Mouse (Mus musculus) lung, adult 10 weeks (tissue): Measurements from ENCODE around the gene Crisp3. TPM values are rescaled to one million over a fixed set of nuclear protein-coding genes. Genes with fewer than 3 reads are reported as not detected.

Experiments
- polyA plus RNA-seq: library from polyadenylated mRNA; stranded (reverse); fragments of 350-450 nt; fragmentation: Illumina TruSeq; extraction: RNeasy Lipid Tissue Mini Kit (QIAGEN cat#74804); gene quantifications from one replicate; pipeline ENCODE4 v1.2.3, GENCODE M21; 2014; ENCODE audit warnings: low read depth, low replicate concordance; ENCODE audit not compliant: insufficient read depth

The Crisp3 gene
- 0.33 TPM for polyA plus RNA-seq

DNA sequence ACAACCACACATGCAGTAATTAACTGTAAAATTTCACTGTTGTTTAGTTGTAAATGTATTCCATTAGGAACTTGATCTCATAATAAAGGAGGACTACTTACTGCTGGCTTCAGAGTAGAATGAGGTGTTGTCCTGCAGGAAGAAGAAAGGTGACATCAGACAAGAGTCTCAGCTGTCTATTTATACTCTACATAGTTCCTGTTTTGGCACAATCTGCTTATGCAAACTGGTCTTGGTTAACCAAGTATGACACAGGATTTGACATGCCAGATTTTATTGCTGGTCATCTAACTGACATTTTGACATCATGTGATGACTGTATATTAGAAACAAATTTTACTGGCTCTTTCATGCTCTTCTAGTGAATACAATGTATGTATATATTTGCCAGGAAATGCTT lies at the start of gene Crisp3:
Crisp3 (minus strand) TSS at position 154 of the 400 bp plus-strand sequence.

DNA sequence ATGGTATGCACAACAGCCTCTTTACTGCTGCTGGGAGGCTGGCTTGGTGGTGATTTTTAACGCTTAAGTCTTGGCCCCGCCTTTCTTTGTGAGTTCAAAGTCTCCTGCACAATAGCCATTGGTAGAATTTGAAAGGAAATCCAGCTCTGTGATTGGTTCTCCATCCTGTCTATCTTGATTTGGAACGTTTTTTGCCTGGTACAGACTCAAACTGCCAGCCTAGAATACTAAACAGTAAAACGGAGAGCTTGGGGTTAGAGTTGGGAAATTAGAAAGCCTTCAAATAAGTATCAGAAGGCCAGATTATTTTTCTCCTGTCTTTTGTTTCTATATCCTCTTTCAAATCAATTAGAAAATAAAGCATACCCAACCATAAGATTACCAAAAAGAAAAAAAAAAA lies 33.5 kb downstream of the Crisp3 start, which contains the start of gene Pgk2:
Pgk2 (minus strand) TSS at position 101 of the 400 bp plus-strand sequence.

Other genes with a start within 250 kb of the Crisp3 start
- not detected for gene AC192777.2, start 146.8 kb downstream of the Crisp3 start, polyA plus RNA-seq
- not detected for gene Pgk2, start 33.6 kb downstream of the Crisp3 start, polyA plus RNA-seq
- not detected for gene Crisp1, start 76.9 kb upstream of the Crisp3 start, polyA plus RNA-seq